Mouse (Mus musculus): ENCODE measurements around the gene Phf14.

GRCm38 (mm10) chr6:12054149-12054548, 146.5 kb downstream of the Phf14 start:
- TF ChIP-seq CTCF (IDR thresholded peaks at IDR 0.05; ENCODE audit: insufficient read depth, low read depth, low read length): no peak
- TF ChIP-seq POLR2A (IDR thresholded peaks at IDR 0.05; ENCODE audit: insufficient read depth, low read depth, low read length): no peak
